In genomic region chr1:133353371-133353809, GRCm38 (mm10) we compare ENCODE assay signal across 9 mouse cellular contexts. TPM values are rescaled to one million over a fixed set of nuclear protein-coding genes. Genes with fewer than 3 reads are reported as not detected.
DNase-seq lines count a peak whose midpoint lies in the region; ATAC-seq and TF ChIP-seq lines count a peak whose summit lies in the region.
"Had no signal": no experiment of that assay in that cellular context is flagged by ENCODE, and none has a peak within 500 bp of the region (broad histone marks: within the 10 kb centered on the region; RNA-seq: fewer than 3 reads in every experiment).

No protein-coding gene starts in this region.

- DNase-seq in 3T3-L1 (ENCODE audit: low read depth, low spot score) (peak; percentile 70), NIH3T3 (ENCODE audit: low read depth) (peak; percentile 63)
- peak; percentile 73 for DNase-seq in cerebellum, adult 9-11 months
- DNase-seq in frontal cortex, postnatal 10 days (ENCODE audit: low spot score in 2 of 2): peak; percentile 71 to 81
- peak; percentile 73 for DNase-seq in kidney, postnatal 0 days (ENCODE audit: low spot score)
- DNase-seq in lung, adult 18-20 months: peak; percentile 74 to 81
- DNase-seq in ovary, adult 18-20 months (ENCODE audit: low spot score): peak; percentile 50
- peak; percentile 61 to 74 for DNase-seq in thymus, postnatal 10 days (ENCODE audit: low spot score in 2 of 2)

- 0 out of 2 replicates have a peak, but pooled peaks cover 5% of the 10 kb centered on the region for H3K4me1 ChIP-seq in kidney, postnatal 0 days (replicated peaks; ENCODE audit: insufficient read depth, low read length)

- H3K27me3 ChIP-seq in kidney, postnatal 0 days (ENCODE audit: insufficient read depth, low read length): no peaks in the 10 kb centered on the region

- H3K27ac ChIP-seq in kidney, postnatal 0 days: no peak overlapping the region
- H3K27ac ChIP-seq: heart, embryonic 13.5 days had no signal

- no peaks in the 10 kb centered on the region for H3K9me3 ChIP-seq in kidney, postnatal 0 days (replicated peaks; ENCODE audit: low read length)
- H3K9me3 ChIP-seq: heart, embryonic 13.5 days had no signal

- H3K36me3 ChIP-seq in kidney, postnatal 0 days (ENCODE audit: insufficient read depth, low read length): no peaks in the 10 kb centered on the region
- H3K36me3 ChIP-seq: heart, embryonic 13.5 days had no signal

- 53% methylated on average over 12 of the region's 12 CpGs for WGBS in kidney, postnatal 0 days

- H3K4me2 ChIP-seq in kidney, postnatal 0 days (ENCODE audit: low read length): no peak overlapping the region
- H3K4me2 ChIP-seq: heart, embryonic 13.5 days had no signal

- no peak overlapping the region for H3K9ac ChIP-seq in kidney, postnatal 0 days (ENCODE audit: low read depth, low read length)
- H3K9ac ChIP-seq: heart, embryonic 13.5 days had no signal

- ATAC-seq in kidney, postnatal 0 days (replicated peaks; ENCODE audit: low FRiP score, low read depth): peak; percentile 44; the same call in 1 of the 2 replicates

- peak; percentile 98 for TF ChIP-seq CTCF in kidney, postnatal 0 days (IDR thresholded peaks at IDR 0.05; ENCODE audit: low read depth)

- H3K4me3 ChIP-seq in kidney, postnatal 0 days (replicated peaks; ENCODE audit: low read depth, low read length): no peak overlapping the region
- H3K4me3 ChIP-seq: heart, embryonic 13.5 days had no signal

RNA-seq across cellular contexts. Expression of gene Ren1, which starts 3.1 kb away (rescaled TPM):
- 463 and 484 TPM in 2 replicates for polyA plus RNA-seq in kidney, postnatal 0 days (2015; fragmentation: Nextera tagmentation; extraction: Ambion mirVana)

RNA-seq across cellular contexts. Expression of gene Etnk2, which starts 10.0 kb away (rescaled TPM):
- 4.4 and 5.1 TPM in 2 replicates for polyA plus RNA-seq in kidney, postnatal 0 days (2015; fragmentation: Nextera tagmentation; extraction: Ambion mirVana)

RNA-seq across cellular contexts. Expression of gene Kiss1, which starts 31.7 kb away (rescaled TPM):
- not detected in 2 replicates for polyA plus RNA-seq in kidney, postnatal 0 days (2015; fragmentation: Nextera tagmentation; extraction: Ambion mirVana)
- polyA plus RNA-seq: heart, embryonic 13.5 days had no signal

RNA-seq across cellular contexts. Expression of gene Golt1a, which starts 43.8 kb away (rescaled TPM):
- 15.4 and 20.6 TPM in 2 replicates for polyA plus RNA-seq in kidney, postnatal 0 days (2015; fragmentation: Nextera tagmentation; extraction: Ambion mirVana)
